Mouse (Mus musculus): ENCODE results near the gene A430078G23Rik.

DNA sequence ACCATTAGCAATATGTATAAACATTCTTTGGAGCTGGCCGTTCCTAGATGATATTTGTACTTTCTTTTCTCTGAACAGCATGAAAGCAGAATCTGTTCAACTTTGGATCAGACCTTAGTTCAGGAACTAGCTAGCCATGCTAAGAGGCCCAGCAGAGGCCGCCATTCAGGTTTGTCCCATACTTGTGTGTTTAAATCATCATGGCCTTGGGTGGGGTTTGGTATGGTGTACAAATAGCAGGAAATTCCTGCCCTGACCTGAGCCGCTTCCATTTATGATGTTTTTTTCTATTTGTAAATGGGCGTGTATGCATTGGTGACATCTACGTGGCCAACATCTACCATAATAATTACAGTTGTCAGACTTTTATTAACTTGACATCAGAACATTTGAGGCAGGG is 72.0 kb downstream of the A430078G23Rik start:
- TF ChIP-seq CTCF (IDR thresholded peaks at IDR 0.05; ENCODE audit: low read depth) (no peak), EP300 (IDR thresholded peaks at IDR 0.05; ENCODE audit: low read depth) (no peak)
